Mouse (Mus musculus): ENCODE data around the gene Coq8b.

Coq8b gene

DNA sequence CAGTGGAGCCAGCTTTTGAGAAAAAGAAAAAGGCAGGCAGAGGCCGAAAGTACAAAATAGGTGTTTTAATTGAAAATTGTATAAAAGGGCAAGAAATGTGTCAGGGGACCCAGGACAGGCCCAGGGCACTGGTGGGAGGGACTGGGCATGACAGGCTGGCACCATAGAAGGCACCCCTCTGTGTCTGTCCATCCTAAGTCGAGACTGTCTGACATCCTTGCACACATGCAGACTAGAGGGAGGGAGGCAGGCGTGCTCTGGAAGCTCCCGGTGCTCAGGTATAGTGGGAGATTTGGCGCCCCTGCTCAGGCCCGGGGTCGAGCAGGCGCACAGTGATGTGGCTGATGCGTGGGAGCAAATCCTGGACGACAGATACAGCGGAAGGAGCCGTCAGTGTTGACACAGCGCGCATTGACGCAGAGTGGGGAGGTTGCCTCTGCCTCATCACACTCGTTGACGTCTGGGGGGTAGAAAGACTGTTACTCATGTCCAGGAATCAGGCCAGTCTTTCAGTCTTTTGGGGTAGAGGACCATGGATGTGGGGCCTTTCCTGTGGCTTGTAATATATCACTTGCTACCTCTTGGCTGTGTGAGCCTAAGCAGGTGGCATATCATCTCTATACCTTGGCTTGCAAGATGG is 72.4 kb downstream of the Coq8b start:
- in situ Hi-C loops (cut with MboI, MseI), result no loop called here

DNA sequence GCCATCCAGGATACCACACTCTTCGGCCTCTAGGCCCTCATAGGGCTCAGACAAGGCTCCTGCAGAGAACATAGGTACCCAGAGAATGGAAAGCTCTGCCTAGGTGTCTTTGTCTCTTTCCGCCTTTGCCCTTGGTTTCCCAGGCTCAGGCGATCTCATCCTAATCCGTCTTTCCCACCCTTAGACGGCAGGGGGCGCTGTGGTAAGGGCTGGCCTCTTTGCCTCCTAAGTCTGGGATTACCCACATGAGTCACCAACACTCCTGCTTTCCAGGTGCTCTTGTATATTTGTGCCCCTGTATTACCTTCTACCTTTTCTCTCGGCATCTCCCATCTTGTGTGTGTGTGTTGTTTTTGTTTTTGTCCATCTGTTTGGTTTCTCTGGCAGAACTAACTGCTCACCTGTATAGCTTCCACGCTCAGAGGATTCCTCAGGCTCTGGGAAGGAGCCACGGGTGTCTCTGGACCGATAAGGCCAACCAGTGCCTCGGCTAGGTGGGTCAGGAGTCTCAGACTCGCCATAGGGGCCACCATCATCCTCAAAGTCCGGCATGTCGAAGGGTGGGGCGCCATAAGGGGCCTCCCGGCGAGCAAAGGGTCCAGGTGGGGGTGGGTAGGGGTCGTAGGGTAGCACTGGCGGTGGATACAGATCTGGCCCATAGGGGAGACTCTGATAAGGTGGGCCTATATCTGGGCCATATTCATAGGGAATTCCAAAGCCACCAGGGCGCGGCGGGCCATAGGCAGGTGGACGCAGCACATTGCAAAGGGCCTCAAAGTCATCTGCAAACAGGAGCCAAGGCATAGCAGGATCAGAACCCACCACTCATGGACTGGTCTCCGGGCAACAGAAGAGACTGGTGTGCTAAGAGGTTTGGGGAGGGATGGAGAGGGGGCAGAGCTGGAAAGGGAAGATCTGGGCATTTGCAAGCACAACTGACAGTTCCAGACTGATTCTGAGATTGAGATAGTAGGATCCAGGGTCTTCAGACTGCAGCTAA is 73.6 kb downstream of the Coq8b start:
- in situ Hi-C loops (cut with MboI, MseI), result no loop called here

DNA sequence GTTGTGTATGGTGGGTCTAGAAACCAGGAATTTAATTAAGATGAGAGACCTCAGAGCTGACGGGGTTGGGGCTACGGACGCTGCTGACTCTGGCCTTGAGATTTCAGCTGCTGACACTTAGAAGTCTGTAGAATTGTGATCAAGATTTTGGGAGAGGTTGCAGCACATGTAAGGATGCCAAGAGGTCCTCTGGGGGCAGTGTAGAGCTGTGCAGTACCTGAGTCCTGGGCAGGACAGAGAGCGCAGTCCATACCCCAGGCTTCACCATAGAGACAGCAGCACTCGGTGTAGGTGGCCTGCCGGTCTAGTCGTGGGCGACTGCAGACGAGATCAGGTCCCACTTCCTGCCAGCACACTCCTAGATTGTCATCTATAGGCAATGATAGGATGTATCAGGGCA is 74.7 kb downstream of the Coq8b start:
- in situ Hi-C loops (cut with MboI, MseI), result no loop called here

Measured in regulatory T cell (primary cell).